Comparison of ENCODE assay signal across 19 mouse cellular contexts in the genomic region with DNA sequence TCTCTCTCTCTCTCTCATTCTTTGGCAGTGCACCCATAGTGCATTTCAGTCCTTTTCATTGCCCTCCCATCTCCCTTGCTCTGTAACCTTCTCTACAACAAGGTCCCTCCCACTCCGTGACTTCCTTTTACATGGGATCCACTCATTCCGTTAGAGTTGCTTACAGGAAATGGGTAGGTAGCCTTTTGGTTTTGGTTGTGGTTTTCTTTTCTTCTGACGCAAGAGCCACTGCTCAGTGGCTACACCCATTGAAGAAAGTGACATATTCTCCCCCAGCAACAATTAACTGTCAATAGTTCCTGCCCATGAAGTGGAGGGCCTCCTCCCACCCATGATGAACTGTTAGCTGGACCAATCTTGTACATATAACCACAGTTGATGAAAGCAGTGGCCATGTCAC.
DNase-seq lines count a peak whose midpoint lies in the region; ATAC-seq lines count a peak whose summit lies in the region.
"Had no signal": no experiment of that assay in that cellular context is flagged by ENCODE, and none has a peak within 500 bp of the region (broad histone marks: within the 10 kb centered on the region; RNA-seq: fewer than 3 reads in every experiment).

No protein-coding gene starts in this region.

- no peak overlapping the region for H3K4me2 ChIP-seq in forebrain, embryonic 12.5 days
- no peak overlapping the region for H3K4me2 ChIP-seq in midbrain, embryonic 15.5 days
- H3K4me2 ChIP-seq: hindbrain, embryonic 14.5 days; liver, embryonic 11.5 days; lung, embryonic 15.5 days had no signal

- no peaks in the 10 kb centered on the region for H3K36me3 ChIP-seq in forebrain, embryonic 12.5 days (replicated peaks)
- H3K36me3 ChIP-seq in midbrain, embryonic 15.5 days (replicated peaks), result no peaks in the 10 kb centered on the region
- H3K36me3 ChIP-seq: lung, embryonic 15.5 days had no signal

- intact Hi-C loops in gastrocnemius, postnatal 36 days (cut with DNase I), result no loop called here

- ATAC-seq in CD4-positive, CD25-positive, alpha-beta regulatory T cell, adult 4 months, result peak; percentile 95
- ATAC-seq in forebrain, embryonic 12.5 days (ENCODE audit: low FRiP score), result 0 out of 2 replicates have a peak, but pooled peaks have one; percentile 2
- ATAC-seq in megakaryocyte, adult 5-6 weeks (ENCODE audit: poor library complexity, severe bottlenecking), result peak; percentile 98
- no peak for ATAC-seq in midbrain, embryonic 15.5 days (replicated peaks)

- DNase-seq in CD4-positive helper T cell, adult 2 months (ENCODE audit: low read depth, low spot score), result peak; percentile 92
- no peak for DNase-seq in gastrocnemius, postnatal 36 days
- DNase-seq in urinary bladder, postnatal 14 days (ENCODE audit: low spot score), result no peak
- no peak for DNase-seq in urinary bladder, postnatal 36 days (ENCODE audit: low spot score in 2 of 2)
- DNase-seq: adrenal gland, adult 2 months; cerebellum, adult 18-20 months; embryo, embryonic 11 days; heart, adult 2 months; kidney, adult 11 months; kidney, postnatal 14 days; left cerebral cortex, postnatal 4 days; right cerebral cortex, postnatal 4 days had no signal

- H3K4me1 ChIP-seq in forebrain, embryonic 12.5 days, result peaks cover 35% of the 10 kb centered on the region
- H3K4me1 ChIP-seq in midbrain, embryonic 15.5 days, result peaks cover 8% of the 10 kb centered on the region; the same call in 1 of the 2 replicates
- H3K4me1 ChIP-seq: lung, embryonic 15.5 days had no signal

- 78% methylated on average over 3 of the region's 3 CpGs for WGBS in forebrain, embryonic 12.5 days
- WGBS in midbrain, embryonic 15.5 days, result 87% methylated on average over 3 of the region's 3 CpGs

- no peaks in the 10 kb centered on the region for H3K9me3 ChIP-seq in forebrain, embryonic 12.5 days
- no peaks in the 10 kb centered on the region for H3K9me3 ChIP-seq in midbrain, embryonic 15.5 days
- H3K9me3 ChIP-seq: lung, embryonic 15.5 days had no signal

- no peak overlapping the region for H3K4me3 ChIP-seq in forebrain, embryonic 12.5 days (replicated peaks)
- H3K4me3 ChIP-seq in midbrain, embryonic 15.5 days, result no peak overlapping the region
- H3K4me3 ChIP-seq: heart, adult 2 months; lung, embryonic 15.5 days had no signal

- H3K9ac ChIP-seq in forebrain, embryonic 12.5 days, result no peak overlapping the region
- no peak overlapping the region for H3K9ac ChIP-seq in midbrain, embryonic 15.5 days
- H3K9ac ChIP-seq: hindbrain, embryonic 14.5 days; lung, embryonic 15.5 days had no signal

- 0 out of 2 replicates have a peak, but pooled peaks cover 8% of the 10 kb centered on the region for H3K27me3 ChIP-seq in forebrain, embryonic 12.5 days
- H3K27me3 ChIP-seq in midbrain, embryonic 15.5 days (replicated peaks), result no peaks in the 10 kb centered on the region
- H3K27me3 ChIP-seq: lung, embryonic 15.5 days had no signal

- H3K27ac ChIP-seq in forebrain, embryonic 12.5 days, result peak overlapping the region; percentile 79
- H3K27ac ChIP-seq in midbrain, embryonic 15.5 days, result no peak overlapping the region
- H3K27ac ChIP-seq: heart, adult 2 months; hindbrain, embryonic 14.5 days; lung, embryonic 15.5 days had no signal
